Mouse (Mus musculus) forebrain, embryonic 16.5 days (tissue): ENCODE data around the gene Ube2e2. TPM values are rescaled to one million over a fixed set of nuclear protein-coding genes. Genes with fewer than 3 reads are reported as not detected.

Source experiments
- ATAC-seq: fragments of 200-750 bp; cut with Nextera tagmentation; 2 replicates; pipeline ENCODE4 v1.8.0; 2017; ENCODE audit warnings: mild to moderate bottlenecking, moderate library complexity
- H3K27ac ChIP-seq: fragments of 300-500 bp; sonication (generic); 2 replicates; pipeline ENCODE4 v1.5.1; 2014; ENCODE audit warnings: low read length, control low read depth
- H3K27me3 ChIP-seq: fragments of 300-500 bp; sonication (generic); replicated peaks from 2 replicates; pipeline ENCODE4 v1.6.1; 2014; ENCODE audit warnings: low read length; ENCODE audit not compliant: control insufficient read depth, insufficient read depth
- H3K36me3 ChIP-seq: fragments of 300-500 bp; sonication (generic); 2 replicates; pipeline ENCODE4 v1.6.1; 2014; ENCODE audit not compliant: control insufficient read depth, insufficient read depth
- H3K4me1 ChIP-seq: fragments of 300-500 bp; sonication (generic); replicated peaks from 2 replicates; pipeline ENCODE4 v1.6.1; 2014; ENCODE audit warnings: low read length; ENCODE audit not compliant: control insufficient read depth, insufficient read depth
- H3K4me2 ChIP-seq: fragments of 300-500 bp; sonication (generic); 2 replicates; pipeline ENCODE4 v1.6.1; 2014; ENCODE audit warnings: mild to moderate bottlenecking, low read length, control low read depth
- H3K4me3 ChIP-seq: fragments of 300-500 bp; sonication (generic); replicated peaks from 2 replicates; pipeline ENCODE4 v1.5.1; 2014; ENCODE audit warnings: mild to moderate bottlenecking, low read length, control low read depth
- H3K9ac ChIP-seq: fragments of 300-500 bp; sonication (generic); replicated peaks from 2 replicates; pipeline ENCODE4 v1.6.1; 2014; ENCODE audit warnings: low read depth, low read length, control low read depth
- H3K9me3 ChIP-seq: fragments of 300-500 bp; sonication (generic); 2 replicates; pipeline ENCODE4 v1.6.1; 2016; ENCODE audit warnings: low read length; ENCODE audit not compliant: control insufficient read depth
- WGBS: fragments of 180-500 bp; shearing (Covaris S2); extraction: QIAGEN DNeasy Blood & Tissue Kit; methylation state at CpG from one replicate; pipeline ENCODE4 v1.1.7; 2014; 5-methylcytosine and 5-hydroxymethylcytosine counted together
- polyA plus RNA-seq: library from polyadenylated mRNA; unstranded; fragments of >200 nt; fragmentation: Nextera tagmentation; extraction: Ambion mirVana; gene quantifications from 2 replicates; pipeline ENCODE4 v1.2.1, GENCODE M21; 2015

Ube2e2 gene
- 125 and 127 TPM in 2 replicates for polyA plus RNA-seq

- H3K4me2 ChIP-seq = peak within 1 kb of the TSS; percentile 69
- H3K27me3 ChIP-seq = no peaks in the 10 kb centered on the region
- peak; percentile 70 for ATAC-seq
- peaks cover 7% of the 10 kb centered on the region; the same call in 1 of the 2 replicates for H3K4me1 ChIP-seq
- 2% methylated on average over 20 of the region's 22 CpGs for WGBS
- peak within 1 kb of the TSS; percentile 61 for H3K4me3 ChIP-seq
- no peaks in the 10 kb centered on the region for H3K9me3 ChIP-seq
- H3K36me3 ChIP-seq = no peaks in the 10 kb centered on the region
- H3K9ac ChIP-seq = peak within 1 kb of the TSS; percentile 76
- peak within 1 kb of the TSS; percentile 53 for H3K27ac ChIP-seq
Observed at GRCm38 (mm10) chr14:18893947-18894445, at the start of gene Ube2e2. Gene Ube2e2, minus strand, starts transcription at chr14:18894267.

GRCm38 (mm10) chr14:18940068-18940467, 46.0 kb upstream of the Ube2e2 start:
- Histone ChIP-seq H3K27ac (no peak overlapping the region), H3K4me2 (no peak overlapping the region), H3K4me1 (no peaks in the 10 kb centered on the region), H3K4me3 (no peak overlapping the region), H3K9me3 (no peaks in the 10 kb centered on the region), H3K9ac (no peak overlapping the region), H3K36me3 (no peaks in the 10 kb centered on the region), H3K27me3 (no peaks in the 10 kb centered on the region)
- ATAC-seq = no peak

- H3K9me3 ChIP-seq = no peaks in the 10 kb centered on the region
- no peak for ATAC-seq
- no peak overlapping the region for H3K9ac ChIP-seq
- H3K36me3 ChIP-seq = no peaks in the 10 kb centered on the region
- H3K27me3 ChIP-seq = no peaks in the 10 kb centered on the region
- no peaks in the 10 kb centered on the region for H3K4me1 ChIP-seq
- H3K4me3 ChIP-seq = no peak overlapping the region
- H3K4me2 ChIP-seq = no peak overlapping the region
- H3K27ac ChIP-seq = no peak overlapping the region
Observed at GRCm38 (mm10) chr14:18903553-18903952, 9.5 kb upstream of the Ube2e2 start.

DNA sequence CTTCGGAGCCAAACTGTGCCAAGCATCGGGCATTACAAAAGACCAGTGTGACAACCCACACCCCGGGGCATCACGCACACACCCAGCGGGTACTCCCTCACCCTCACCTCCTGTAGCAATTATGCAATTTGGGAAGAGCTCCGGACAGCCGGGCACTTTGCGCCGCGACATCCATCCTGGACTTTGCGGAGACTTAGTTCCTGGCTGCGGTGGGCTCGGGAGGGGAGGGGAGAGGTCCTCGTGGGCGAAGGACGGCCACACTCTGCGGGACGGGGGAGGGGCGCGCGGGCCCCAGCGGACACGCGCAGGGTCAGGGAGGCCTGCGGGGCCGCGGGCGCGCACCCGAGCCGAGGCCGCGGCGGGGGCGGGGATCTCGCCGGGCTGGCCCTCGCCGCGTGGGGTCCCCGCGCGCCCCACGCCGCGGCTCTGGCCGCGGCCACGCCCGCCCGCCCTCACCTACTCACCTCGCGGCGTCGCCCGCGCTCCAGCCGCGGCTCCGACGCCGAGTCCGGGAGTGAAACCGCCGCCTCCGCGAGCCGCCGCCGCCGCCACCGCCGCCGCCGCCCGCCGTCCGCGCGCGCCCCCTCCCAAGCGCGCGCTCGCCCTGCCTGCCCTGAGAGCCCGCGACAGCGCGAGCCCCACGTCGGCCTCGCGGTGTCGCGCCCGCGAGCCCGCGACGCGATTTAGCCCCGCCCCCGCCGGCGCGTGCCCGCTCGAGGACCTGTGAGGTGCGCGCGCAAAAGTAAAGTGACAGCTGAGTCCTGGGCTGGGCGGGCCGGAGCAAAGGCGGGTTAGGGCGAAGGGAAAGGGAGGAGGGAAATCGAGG, 733 bp downstream of the Ube2e2 start:
- Histone ChIP-seq H3K36me3 (no peaks in the 10 kb centered on the region), H3K4me1 (peaks cover 7% of the 10 kb centered on the region; the same call in 1 of the 2 replicates), H3K27me3 (no peaks in the 10 kb centered on the region), H3K9me3 (no peaks in the 10 kb centered on the region), H3K27ac (peak overlapping the region; percentile 53), H3K9ac (peak overlapping the region; percentile 76), H3K4me2 (peak overlapping the region; percentile 69), H3K4me3 (peak overlapping the region; percentile 61)
- under 1% methylated on average over 70 of the region's 116 CpGs for WGBS
- ATAC-seq = peak; percentile 92

- Histone ChIP-seq H3K9ac (no peak overlapping the region), H3K36me3 (no peaks in the 10 kb centered on the region), H3K4me3 (no peak overlapping the region), H3K9me3 (no peaks in the 10 kb centered on the region), H3K4me1 (peaks cover 7% of the 10 kb centered on the region; the same call in 1 of the 2 replicates), H3K27me3 (no peaks in the 10 kb centered on the region), H3K4me2 (no peak overlapping the region), H3K27ac (no peak overlapping the region)
- ATAC-seq = no peak
- WGBS = 83% methylated on average over 5 of the region's 5 CpGs
Observed at GRCm38 (mm10) chr14:18889571-18889970, 4.5 kb downstream of the Ube2e2 start.

- no peak for ATAC-seq
- WGBS = 85% methylated on average over 1 of the region's 1 CpGs
- H3K4me1 ChIP-seq = 0 out of 2 replicates have a peak, but pooled peaks cover 2% of the 10 kb centered on the region
- H3K4me3 ChIP-seq = no peak overlapping the region
- H3K4me2 ChIP-seq = no peak overlapping the region
- no peaks in the 10 kb centered on the region for H3K9me3 ChIP-seq
- H3K27ac ChIP-seq = no peak overlapping the region
- no peaks in the 10 kb centered on the region for H3K27me3 ChIP-seq
- 0 out of 2 replicates have a peak, but pooled peaks cover 2% of the 10 kb centered on the region for H3K36me3 ChIP-seq
- H3K9ac ChIP-seq = no peak overlapping the region
Observed at GRCm38 (mm10) chr14:18882493-18882892, 11.6 kb downstream of the Ube2e2 start.

DNA sequence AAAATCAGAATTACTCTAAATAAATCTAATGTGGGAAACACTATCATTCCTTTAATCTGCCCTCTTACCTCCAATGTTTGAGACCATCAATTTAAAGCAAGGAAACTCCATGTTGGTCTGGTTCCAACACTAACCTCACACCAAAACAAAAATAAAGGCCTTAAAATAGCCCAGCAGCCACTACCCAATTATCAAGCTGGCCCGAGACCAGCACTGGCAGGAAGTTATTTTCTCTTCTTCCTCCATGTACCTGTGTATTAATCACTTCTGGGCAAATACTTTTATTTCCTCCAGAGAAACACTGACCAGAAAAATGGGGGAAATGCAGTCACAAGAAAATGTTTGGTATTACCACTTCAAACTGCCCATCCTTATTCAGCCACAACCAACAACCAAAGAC, 23.4 kb downstream of the Ube2e2 start:
- no peak for ATAC-seq
- no peaks in the 10 kb centered on the region for H3K36me3 ChIP-seq
- H3K4me3 ChIP-seq = no peak overlapping the region
- H3K4me1 ChIP-seq = no peaks in the 10 kb centered on the region
- H3K9ac ChIP-seq = no peak overlapping the region
- no peaks in the 10 kb centered on the region for H3K27me3 ChIP-seq
- no peak overlapping the region for H3K27ac ChIP-seq
- no peak overlapping the region for H3K4me2 ChIP-seq
- WGBS = 83% methylated on average over 1 of the region's 1 CpGs
- no peaks in the 10 kb centered on the region for H3K9me3 ChIP-seq

GRCm38 (mm10) chr14:18828661-18829060, 65.4 kb downstream of the Ube2e2 start:
- WGBS = 97% methylated on average over 1 of the region's 1 CpGs
- no peaks in the 10 kb centered on the region for H3K27me3 ChIP-seq
- no peak overlapping the region for H3K9ac ChIP-seq
- H3K9me3 ChIP-seq = no peaks in the 10 kb centered on the region
- ATAC-seq = no peak
- no peak overlapping the region for H3K4me2 ChIP-seq
- no peaks in the 10 kb centered on the region for H3K36me3 ChIP-seq
- no peak overlapping the region for H3K27ac ChIP-seq
- no peaks in the 10 kb centered on the region for H3K4me1 ChIP-seq
- no peak overlapping the region for H3K4me3 ChIP-seq

- H3K36me3 ChIP-seq = no peaks in the 10 kb centered on the region
- H3K4me2 ChIP-seq = no peak overlapping the region
- no peaks in the 10 kb centered on the region for H3K4me1 ChIP-seq
- H3K4me3 ChIP-seq = no peak overlapping the region
- H3K27ac ChIP-seq = no peak overlapping the region
- no peaks in the 10 kb centered on the region for H3K27me3 ChIP-seq
- H3K9me3 ChIP-seq = no peaks in the 10 kb centered on the region
- ATAC-seq = no peak
- H3K9ac ChIP-seq = no peak overlapping the region
Observed at GRCm38 (mm10) chr14:18826753-18827152, 67.3 kb downstream of the Ube2e2 start.
